Mouse (Mus musculus) adrenal gland, postnatal 36 days (tissue): ENCODE data around the gene Ptchd3. TPM values are rescaled to one million over a fixed set of nuclear protein-coding genes. Genes with fewer than 3 reads are reported as not detected.

Source experiments
- DNase-seq, 2 experiments: peaks; one replicate each; pipeline ENCODE4 v3.0.0; 2021; ENCODE audit warnings: mixed read lengths in 1 of 2
- long read RNA-seq, 2 experiments: library from polyadenylated mRNA; stranded (forward); transcript quantifications; one replicate each; pipeline ENCODE4 v2.0.0; 2021; ENCODE audit warnings: borderline sequencing depth in 2 of 2
- total RNA-seq, 2 experiments: library from RNA; stranded (reverse); gene quantifications; 2 replicates each; pipeline ENCODE4 v1.2.3; 2021

Gene Ptchd3
- not detected for total RNA-seq
- long read RNA-seq, experiment 1, result 0 reads
- long read RNA-seq, experiment 2, result 0 reads

GRCm38 (mm10) chr11:121829947-121830346 lies at the start of gene Ptchd3:
TSS of gene Ptchd3 (plus strand) at chr11:121830247.
- no peak for DNase-seq

DNA sequence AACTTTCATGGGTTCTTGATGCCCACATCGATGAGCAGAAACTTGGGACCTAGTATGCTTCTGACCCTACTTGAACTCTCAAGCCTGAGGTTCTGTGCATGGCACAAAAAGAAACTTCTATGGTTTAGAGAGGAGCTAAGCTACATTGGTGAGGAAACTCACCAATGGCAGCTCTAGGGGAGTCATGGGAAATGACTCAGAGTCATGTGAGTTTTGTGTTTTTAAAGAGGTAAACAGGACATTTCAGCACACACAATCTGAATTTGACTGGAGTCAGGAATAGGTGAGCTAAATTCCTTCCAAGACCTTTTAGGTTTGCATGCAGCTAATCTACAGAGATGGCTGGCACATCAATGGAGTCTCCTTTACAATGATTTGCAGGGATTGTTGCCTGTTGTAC lies 48.2 kb upstream of the Ptchd3 start:
- DNase-seq, result no peak

DNA sequence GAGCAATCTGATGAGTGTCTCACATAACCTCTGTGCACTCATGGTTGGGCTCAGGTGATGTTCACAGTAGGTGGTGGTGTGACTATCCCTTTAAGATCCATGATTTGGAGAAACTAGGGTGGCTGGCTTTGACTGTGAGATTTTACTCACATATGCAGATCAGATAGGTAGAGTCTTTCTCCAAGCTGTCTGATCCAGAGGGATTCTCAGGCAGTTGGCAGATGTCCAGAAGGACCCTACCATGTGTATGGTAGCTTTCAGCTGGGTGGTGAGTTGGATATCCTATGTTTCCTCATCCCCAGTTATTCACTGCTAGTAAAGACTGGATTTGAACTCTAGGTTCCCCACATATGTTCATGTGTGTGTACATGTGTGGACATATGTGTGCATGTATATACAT lies 42.6 kb upstream of the Ptchd3 start:
- DNase-seq, result no peak

DNA sequence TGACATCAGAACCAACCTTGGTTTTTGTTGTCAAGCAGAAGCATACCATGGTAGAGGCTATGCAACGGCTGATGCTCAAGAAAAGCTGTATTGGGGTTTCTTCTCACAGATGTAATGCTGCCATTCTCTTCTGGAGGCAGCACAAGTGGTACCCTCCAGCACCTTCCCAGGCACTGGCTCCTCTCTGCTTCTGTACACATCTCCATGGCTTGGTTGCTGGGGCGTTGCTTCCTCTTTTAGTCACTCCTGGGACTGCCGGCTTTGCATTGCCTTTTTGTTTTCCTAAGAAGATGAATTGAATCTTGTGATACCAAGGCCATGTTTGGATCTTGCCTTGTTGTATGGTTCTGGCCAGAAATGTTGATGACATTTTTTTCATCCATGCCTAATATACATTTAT lies 40.5 kb upstream of the Ptchd3 start:
- DNase-seq, result no peak

GRCm38 (mm10) chr11:121790671-121791094 lies 39.4 kb upstream of the Ptchd3 start:
- DNase-seq, result peak; percentile 65 to 75

DNA sequence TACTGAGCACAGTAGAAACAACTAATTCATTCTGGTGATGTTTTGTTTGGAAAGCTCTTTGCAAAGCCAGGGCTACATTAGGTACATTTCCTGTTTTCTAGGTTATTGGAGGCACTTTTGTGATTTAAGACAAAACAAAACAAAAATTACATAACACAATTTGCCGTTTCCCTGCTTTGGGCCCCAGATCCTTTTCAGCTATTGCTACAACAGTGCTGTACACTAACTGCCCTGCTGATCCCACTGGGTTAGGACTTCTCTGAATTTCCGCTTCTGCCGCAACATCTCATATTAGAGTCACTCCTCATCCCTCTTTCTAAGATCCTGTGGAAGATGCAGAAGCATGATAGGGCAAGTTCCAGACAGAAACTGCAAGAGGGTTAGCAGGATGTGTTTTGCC lies 38.6 kb upstream of the Ptchd3 start:
- no peak for DNase-seq

DNA sequence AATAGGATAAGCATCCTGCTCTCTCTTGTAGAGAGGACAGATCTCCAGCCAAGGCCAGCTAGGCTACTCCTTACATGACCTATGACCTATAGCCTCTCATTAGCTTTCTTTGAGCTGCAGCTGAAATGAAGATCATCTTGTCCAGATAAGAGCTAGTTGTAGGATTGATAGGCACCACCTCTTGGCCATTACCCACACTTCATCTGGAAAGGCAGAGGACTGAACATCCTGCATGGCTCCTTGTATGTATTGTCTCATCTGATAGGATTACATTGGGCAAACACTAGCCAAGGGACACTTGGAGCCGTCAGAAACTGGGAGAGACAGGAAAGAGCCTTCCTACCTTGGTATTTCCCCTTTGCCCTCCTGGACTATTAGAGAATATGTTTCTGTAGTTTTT lies 38.1 kb upstream of the Ptchd3 start:
- no peak for DNase-seq

GRCm38 (mm10) chr11:121793530-121793929 lies 36.5 kb upstream of the Ptchd3 start:
- DNase-seq, result no peak

- peak in 1 of 2 experiments; percentile 19 for DNase-seq
These were observed 35.9 kb upstream of the Ptchd3 start for GRCm38 (mm10) chr11:121794186-121794585.

DNA sequence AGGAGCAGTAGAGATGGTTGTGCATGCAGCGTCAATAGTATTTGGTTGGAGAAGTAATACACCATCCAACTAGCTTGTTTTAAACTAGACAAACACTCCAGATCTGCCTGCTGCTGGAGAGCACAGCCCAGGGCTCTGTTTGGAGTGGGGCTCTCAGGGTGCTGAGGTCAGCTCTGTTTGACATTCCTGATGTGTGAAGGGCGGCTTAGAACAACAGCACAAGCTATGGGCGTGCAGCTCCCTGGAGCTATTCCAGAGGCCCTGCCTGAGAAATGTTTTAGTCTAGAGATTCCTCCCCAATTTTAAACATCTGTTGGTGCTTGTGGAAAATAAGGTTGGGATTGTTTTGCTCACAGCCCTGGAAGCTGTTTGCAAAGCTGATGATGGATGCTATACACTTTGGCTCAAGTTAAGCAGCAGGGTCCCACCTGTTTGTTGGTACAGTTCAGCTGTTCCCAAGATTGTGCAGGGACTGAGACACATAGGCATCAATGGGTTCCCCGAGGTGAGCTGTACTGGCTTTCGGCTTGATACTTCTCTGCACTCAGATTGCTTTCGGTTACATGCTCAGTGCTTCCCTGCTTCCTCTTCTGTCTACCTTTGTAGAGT lies 35.4 kb upstream of the Ptchd3 start:
- no peak for DNase-seq

GRCm38 (mm10) chr11:121795978-121796377 lies 34.1 kb upstream of the Ptchd3 start:
- DNase-seq, result no peak

DNA sequence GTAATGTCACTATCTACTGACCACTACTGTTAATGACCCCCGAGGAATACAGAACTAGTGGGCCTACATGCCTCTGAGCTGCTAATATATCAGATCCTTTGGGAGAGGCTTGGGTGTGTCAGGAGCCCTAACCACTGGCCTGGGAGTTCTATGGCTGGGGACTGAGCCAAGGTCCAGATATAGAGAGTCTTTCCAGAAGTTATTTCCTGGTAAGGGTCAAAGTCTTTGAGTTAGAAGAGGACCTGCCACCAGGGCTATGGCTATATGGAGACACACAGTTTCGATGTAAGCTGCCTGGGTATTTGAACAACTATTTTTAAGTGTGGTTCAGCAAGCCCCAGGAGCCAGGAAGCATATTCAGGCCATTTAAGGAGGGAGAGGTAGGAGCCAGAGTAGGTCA lies 31.5 kb upstream of the Ptchd3 start:
- DNase-seq, result no peak

DNA sequence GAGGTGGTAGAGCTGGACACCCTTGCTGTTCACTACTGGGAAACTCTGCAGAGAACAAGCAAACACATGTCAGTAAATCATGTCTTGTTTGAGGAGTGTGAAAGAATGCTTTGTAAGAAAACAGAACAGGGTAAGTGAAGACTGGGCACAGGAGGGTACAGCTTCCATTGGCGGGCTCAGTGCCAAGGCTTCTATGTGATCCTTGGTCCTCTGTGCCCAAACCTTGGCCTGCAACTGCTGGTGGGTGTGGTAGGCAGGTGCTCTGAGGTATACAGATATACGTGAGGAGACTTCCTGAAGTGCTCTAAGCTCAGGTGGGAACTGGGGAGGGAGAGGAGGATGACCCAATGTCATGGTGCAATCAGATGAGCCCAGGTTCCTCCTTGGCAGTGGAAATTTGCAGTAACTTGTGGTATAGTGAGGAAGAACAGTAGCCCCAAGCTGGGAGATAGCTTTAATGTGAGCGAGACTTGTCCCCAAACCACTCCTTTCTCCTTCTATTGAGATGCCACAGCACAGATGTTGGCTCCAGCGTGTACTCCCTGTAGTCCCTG lies 30.2 kb upstream of the Ptchd3 start:
- DNase-seq, result no peak

GRCm38 (mm10) chr11:121802743-121803142 lies 27.3 kb upstream of the Ptchd3 start:
- no peak for DNase-seq

- peak; percentile 35 to 64 for DNase-seq
These were observed 25.6 kb upstream of the Ptchd3 start for GRCm38 (mm10) chr11:121804258-121805027.

DNA sequence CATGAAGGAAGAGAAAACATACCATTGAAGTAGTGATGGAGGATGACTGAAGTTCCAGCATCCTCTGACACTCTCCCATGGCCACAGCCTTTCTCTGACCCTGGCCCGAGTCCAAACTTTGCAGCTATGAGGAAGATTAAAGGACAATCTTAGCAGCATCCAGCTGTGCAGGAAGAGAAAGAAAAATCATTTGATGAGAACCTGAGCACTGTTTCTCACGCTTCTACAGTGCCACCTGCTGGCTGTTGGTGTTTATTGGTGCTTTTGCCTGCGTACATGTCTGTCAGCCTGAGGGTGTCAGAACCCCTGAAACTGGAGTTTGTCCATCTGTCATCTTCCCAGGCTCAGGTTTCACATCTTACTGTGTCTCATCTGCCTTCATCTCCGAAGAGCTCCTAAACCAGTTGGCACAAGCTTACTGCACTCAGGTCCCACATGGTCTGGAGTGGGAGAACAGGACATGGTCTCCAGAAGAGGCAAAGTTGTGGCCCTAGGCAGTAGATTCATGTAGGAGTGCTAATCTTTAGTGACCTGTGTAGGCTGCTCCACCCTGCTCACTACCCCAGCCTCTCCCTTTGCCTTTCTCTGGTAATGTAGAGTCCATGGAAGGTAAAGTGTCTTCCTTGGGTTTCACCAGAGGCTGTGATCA lies 21.7 kb upstream of the Ptchd3 start:
- DNase-seq, result peak; percentile 86 to 87

- no peak for DNase-seq
These were observed 21.2 kb upstream of the Ptchd3 start for GRCm38 (mm10) chr11:121808866-121809265.

GRCm38 (mm10) chr11:121845923-121846322 lies 15.9 kb downstream of the Ptchd3 start:
- no peak for DNase-seq

DNA sequence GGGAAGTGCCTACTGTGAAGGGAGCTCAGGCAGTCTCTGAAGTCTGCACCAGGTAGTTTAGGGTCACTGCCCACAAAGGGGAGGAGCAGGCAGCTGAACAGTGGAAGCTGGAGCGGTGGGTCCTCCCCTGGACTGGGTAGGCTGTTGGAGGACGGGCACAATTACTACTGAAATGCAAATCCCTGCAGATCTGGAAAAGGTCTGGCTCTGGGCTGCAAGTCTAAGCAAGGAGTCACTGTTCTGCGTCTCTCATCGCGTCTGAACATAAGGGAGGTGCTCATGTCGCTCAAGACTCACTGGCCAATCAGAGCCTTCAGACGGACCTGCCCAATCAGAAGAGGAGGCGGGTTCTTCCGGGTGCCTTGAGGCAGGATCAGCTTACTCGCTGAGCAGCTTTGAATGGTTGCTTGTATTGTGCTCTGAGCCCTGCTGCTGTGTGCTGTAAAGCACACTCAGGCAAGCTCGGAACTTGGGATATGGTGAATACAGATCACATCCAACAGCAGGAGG lies 17.8 kb downstream of the Ptchd3 start:
- DNase-seq, result peak; percentile 83
